Mouse (Mus musculus): ENCODE measurements around the gene Evx2.

Gene Evx2

DNA sequence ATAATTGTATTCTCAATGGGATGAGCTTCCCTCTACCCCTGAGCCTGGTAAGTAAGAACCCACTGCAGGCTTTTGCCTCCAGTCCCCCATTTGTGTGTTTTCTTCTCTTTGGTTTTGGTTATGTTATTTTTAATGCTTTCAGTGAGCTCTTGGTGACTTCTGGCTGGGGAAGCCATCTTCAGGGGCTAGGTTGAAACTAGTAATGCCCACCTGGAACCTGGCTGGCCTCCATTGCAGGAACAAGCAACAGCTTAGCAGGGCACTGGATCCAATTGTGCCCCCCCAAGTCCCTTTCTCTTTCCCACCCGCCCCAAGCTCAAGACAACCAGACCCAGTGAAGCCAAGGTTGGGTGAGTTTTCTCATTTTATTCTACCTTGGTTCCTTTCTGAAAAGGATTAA lies 36.0 kb upstream of the Evx2 start:
- DNase-seq = peak in 1 of 2 experiments; percentile 26

DNA sequence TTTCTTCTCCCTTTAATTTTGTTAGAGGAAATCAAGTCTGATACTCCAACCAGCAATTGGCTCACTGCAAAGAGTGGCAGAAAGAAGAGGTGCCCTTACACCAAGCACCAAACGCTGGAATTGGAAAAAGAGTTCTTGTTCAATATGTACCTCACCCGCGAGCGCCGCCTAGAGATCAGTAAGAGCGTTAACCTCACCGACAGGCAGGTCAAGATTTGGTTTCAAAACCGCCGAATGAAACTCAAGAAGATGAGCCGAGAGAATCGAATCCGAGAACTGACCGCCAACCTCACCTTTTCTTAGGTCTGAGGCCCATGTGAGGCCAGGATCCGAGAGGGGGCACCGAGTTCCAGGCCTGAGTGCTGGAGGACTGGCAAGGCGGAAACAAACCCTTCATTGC lies 34.7 kb upstream of the Evx2 start:
- DNase-seq = peak; percentile 84 to 89

- DNase-seq = no peak
These were observed 34.1 kb upstream of the Evx2 start for GRCm38 (mm10) chr2:74693432-74693827.

- DNase-seq = no peak
These were observed 33.6 kb upstream of the Evx2 start for GRCm38 (mm10) chr2:74692808-74693431.

DNA sequence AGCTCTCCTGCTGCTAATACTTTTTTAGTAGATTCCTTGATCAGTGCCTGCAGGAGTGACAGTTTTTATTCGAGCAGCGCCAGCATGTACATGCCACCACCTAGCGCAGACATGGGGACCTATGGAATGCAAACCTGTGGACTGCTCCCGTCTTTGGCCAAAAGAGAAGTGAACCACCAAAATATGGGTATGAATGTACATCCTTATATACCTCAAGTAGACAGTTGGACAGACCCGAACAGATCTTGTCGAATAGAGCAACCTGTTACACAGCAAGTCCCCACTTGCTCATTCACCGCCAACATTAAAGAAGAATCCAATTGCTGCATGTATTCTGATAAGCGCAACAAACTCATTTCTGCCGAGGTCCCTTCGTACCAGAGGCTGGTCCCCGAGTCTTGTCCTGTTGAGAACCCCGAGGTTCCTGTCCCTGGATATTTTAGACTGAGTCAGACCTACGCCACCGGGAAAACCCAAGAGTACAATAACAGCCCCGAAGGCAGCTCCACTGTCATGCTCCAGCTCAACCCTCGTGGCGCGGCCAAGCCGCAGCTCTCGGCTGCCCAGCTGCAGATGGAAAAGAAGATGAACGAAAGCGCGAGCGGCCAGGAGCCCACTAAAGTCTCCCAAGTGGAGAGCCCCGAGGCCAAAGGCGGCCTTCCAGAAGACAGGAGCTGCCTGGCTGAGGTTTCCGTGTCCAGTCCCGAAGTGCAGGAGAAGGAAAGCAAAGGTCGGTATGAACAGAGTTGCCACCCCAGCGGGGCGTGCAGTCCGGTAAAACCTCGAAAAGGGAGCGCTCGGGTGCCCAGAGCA lies 32.8 kb upstream of the Evx2 start:
- peak in 1 of 2 experiments; percentile 54 for DNase-seq

GRCm38 (mm10) chr2:74691022-74691951 lies 31.9 kb upstream of the Evx2 start, which contains the start of gene Hoxd10:
Gene Hoxd10 (plus strand): TSS chr2:74691924.
- peak; percentile 88 to 96 for DNase-seq

GRCm38 (mm10) chr2:74690338-74690716 lies 31.0 kb upstream of the Evx2 start:
- DNase-seq = no peak

GRCm38 (mm10) chr2:74689574-74690337 lies 30.4 kb upstream of the Evx2 start:
- peak in 1 of 2 experiments; percentile 63 for DNase-seq

- DNase-seq = peak in 1 of 2 experiments; percentile 53
These were observed 29.6 kb upstream of the Evx2 start for GRCm38 (mm10) chr2:74688795-74689573.

- DNase-seq = peak in 1 of 2 experiments; percentile 48
These were observed 28.6 kb upstream of the Evx2 start for GRCm38 (mm10) chr2:74687698-74688555.

DNA sequence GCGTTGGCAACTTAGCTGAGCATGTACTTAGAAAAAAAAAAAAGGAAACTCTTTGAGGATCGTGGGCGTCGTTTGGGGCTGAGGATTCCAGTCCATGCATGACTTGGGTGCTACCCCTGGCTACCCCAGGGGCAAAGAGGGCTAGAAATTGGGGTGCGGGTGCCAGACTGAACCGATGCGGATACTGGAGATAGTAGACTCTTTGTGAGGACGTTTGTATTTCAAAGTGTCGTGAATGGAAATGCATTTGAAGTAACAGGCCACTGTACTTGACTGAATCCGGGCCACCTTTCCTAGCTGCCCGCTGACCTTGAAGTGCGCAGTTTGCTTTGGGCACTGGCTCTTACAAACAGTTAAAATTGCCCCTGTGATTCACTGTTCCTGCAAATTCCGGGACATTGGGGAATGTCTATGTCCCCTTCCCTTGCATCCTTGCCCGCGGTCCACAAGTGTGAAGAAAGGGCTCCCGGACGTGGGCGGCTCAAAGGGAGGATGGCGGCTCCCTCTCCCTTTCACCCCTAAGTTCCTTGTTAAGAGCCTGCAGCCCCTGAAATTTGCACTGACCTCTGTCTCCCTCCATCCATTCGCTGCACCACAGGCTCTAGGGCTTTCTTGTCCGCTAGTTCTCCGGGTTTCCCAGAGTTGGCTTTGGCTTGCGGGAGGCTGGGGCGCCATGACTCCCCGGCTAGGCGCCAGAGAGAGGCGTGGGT lies 27.8 kb upstream of the Evx2 start:
- DNase-seq = peak in 1 of 2 experiments; percentile 47

DNA sequence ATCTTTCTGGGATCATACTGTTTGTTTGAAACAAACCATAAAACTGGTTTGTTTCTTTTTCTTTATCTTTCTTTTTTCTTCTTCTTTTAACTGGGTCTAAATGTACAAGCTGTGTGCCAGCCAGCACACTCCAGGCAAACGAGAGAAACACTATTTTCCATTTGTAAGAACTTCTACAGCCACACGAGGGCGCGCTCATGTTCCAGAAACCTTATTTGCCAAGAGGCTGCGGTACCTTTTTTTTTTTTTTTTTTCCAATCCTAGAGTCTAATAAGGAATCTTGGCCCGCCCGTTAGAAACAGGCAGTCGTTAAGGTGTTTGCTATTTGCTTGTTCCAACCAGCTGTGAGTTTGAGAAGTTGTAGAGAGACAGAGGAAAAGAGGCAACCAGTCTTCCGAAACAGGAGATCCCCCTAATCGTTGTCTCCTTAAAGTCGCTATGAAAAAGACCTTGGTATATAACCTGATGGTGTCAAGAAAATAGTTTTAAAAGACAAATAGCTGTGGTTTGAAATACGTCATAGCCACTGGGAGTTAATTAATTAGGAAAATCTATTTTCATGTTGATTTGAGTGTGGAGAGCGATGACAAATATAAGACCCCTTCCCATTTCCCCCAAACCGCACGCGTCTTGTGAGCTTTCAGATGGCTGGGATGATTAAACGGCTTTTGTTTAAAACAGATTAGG lies 27.1 kb upstream of the Evx2 start:
- peak; percentile 86 to 93 for DNase-seq

DNA sequence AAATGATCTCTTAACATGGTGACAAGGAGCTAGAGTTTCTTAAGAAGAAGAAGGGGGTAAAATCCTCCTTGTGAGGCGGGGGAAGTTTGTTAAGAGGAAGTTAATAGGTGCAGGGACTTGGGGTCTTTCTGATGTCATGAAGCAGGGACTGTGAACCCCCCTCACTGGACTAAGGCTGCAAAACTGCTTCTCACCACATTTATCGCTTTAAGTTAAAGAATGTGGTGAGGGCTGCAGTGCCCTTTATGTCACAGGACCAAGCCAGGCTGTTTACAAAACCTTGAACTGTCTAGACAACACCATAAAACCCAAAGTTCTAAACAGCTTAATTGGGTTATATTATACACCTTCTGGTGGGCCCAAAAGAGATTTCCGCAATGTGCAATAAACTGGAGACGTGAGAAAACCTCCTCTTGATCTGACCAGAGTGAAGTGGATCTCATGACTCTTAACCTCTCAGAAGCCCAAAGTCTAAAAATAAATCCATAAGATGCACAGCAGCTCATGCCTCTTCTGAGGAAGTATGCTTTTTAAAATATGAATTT lies 25.8 kb upstream of the Evx2 start:
- DNase-seq = no peak

GRCm38 (mm10) chr2:74684106-74684505 lies 24.7 kb upstream of the Evx2 start:
- DNase-seq = no peak

- DNase-seq = peak in 1 of 2 experiments; percentile 62
These were observed 24.2 kb upstream of the Evx2 start for GRCm38 (mm10) chr2:74683471-74683951.

DNA sequence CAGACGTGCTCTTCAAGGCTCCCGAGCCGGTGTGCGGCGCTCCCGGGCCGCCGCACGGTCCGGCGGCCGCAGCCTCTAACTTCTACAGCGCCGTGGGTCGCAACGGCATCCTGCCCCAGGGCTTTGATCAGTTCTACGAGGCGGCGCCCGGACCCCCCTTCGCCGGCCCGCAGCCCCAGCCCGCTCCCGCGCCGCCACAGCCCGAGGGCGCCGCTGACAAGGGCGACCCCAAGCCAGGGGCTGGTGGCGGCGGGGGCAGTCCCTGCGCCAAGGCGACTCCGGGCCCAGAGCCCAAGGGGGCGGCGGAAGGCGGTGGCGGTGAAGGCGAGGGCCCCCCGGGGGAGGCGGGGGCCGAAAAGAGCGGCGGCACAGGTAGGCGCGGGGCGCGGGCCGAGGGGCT lies 23.4 kb upstream of the Evx2 start:
- no peak for DNase-seq

- peak in 1 of 2 experiments; percentile 36 for DNase-seq
These were observed 22.5 kb upstream of the Evx2 start for GRCm38 (mm10) chr2:74681594-74682531.
